Mouse (Mus musculus) layer of hippocampus, postnatal 14 days (tissue): Measurements from ENCODE around the gene Wdr13. TPM values are rescaled to one million over a fixed set of nuclear protein-coding genes. Genes with fewer than 3 reads are reported as not detected.

Source experiments
- DNase-seq, 2 experiments: peaks; one replicate each; pipeline ENCODE4 v3.0.0; 2021 to 2022; ENCODE audit warnings: low spot score in 2 of 2, mixed read lengths in 1 of 2
- long read RNA-seq, 2 experiments: library from polyadenylated mRNA; stranded (forward); transcript quantifications; one replicate each; pipeline ENCODE4 v2.0.0; 2021
- total RNA-seq, 2 experiments: library from RNA; stranded (reverse); gene quantifications; 2 replicates each; pipeline ENCODE4 v1.2.3; 2021

Gene Wdr13
- 100 to 1,000 TPM; 214 to 218 TPM for total RNA-seq
- long read RNA-seq, experiment 1, full-length matches to known transcripts, result 44 of 91 reads
- long read RNA-seq, experiment 1, partial matches to known transcripts, result 15 of 91 reads
- long read RNA-seq, experiment 1, other reads (novel, unspliced or antisense), result 32 of 91 reads
- long read RNA-seq, experiment 2, full-length matches to known transcripts, result 7 of 32 reads
- long read RNA-seq, experiment 2, partial matches to known transcripts, result 1 of 32 reads
- long read RNA-seq, experiment 2, other reads (novel, unspliced or antisense), result 24 of 32 reads

DNA sequence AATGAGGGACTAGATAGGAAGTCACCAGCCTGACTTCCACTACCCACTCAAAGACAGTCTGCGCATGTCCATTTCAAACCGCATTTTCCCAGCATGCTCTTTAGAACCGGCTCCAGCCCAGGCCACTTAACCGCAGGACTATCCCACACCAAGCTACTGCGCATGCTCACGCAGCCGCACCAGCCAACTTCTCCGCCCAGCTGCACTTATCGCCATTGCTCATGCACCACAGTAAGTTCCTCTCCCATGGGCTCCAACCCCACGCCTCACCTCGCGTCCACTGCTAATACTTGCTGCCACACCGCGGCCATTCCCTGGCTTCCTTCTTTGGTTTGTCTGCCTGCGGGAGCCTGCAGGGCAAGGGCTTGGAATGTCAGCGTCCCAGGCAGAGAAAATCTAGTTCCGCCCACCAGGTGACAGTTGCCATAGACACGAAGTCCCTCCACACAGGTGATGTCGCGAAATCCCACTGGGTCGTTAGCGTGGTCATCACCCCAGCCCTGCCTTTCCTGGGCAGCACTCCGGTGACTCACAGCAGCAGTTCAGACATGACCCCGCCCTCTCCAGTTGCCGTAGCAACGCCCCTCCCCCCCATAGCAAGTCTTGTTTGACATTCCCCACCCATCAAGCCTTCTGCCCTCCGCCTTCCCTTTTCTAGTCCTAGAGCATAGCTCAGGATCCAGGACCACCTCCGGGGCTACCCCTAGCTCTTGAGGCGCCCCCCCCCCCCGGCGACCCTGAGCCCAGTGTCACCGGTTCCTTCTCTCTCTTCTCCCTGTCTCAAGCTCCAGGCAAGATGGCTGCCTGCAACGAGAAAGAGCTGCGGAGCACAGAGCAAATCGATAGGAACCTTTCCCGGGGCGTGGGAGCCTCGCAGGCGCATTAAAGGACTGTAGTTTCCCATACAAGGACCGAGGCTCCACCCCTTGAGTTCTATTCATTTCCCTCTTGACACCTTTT is at the start of gene Wdr13:
TSS of gene Wdr13 (minus strand) at position 876 of the 960 bp plus-strand sequence.
- DNase-seq, result peak; percentile 79 to 92

- no peak for DNase-seq
Measured at GRCm38 (mm10) chrX:8179646-8180045, 47.0 kb upstream of the Wdr13 start.

- no peak for DNase-seq
Measured at GRCm38 (mm10) chrX:8178871-8179270, 46.2 kb upstream of the Wdr13 start.

DNA sequence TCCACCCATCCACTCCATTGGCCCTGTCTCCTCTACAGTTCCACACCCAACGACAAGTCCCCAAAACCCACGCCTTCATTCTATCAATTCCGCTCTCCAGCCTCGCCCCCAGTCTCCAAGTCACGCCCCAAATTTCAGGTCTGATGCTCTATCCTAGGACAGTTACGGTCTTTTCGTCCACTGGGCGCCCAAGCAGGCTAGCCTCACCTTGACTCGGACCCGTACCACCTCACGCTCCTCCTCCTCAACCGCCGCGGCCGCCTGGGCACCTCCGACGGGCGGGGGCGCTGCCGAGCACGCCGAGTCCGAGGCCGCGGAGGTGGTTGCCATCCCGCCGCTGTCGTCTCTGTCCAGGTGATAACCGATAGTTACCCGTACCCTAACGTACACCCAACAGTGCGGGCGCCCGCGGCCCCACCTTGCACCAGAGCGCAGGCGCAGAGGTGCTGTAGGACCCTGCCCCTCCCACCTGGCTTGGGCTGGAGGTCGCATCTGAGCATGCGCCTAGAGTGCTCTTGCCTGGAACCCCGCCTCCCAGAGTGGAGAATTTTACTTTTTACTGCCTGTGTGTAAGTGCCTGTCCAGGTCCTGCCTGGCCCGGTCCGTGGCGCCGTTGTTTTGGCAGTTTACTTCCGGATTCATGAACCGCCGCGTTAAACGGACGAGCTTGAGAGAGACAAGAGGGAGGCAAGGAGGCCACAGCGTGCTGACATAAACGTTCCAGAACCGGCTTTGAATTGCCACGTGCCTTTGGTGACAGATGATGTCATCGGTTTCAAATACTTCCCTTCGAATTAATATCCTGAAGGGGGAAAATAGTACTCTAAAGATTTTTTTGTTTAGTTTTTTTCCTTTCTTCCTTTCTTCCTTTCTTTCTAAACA is 43.1 kb upstream of the Wdr13 start, which contains the start of gene Tbc1d25:
TSS of gene Tbc1d25 (minus strand) at position 678 of the 882 bp plus-strand sequence.
- DNase-seq, result peak; percentile 81 to 88

GRCm38 (mm10) chrX:8175169-8175503 is 42.4 kb upstream of the Wdr13 start:
- DNase-seq, result no peak

GRCm38 (mm10) chrX:8167716-8168647 is 35.3 kb upstream of the Wdr13 start:
- DNase-seq, result no peak

- DNase-seq, result no peak
Measured at GRCm38 (mm10) chrX:8164471-8164870, 31.8 kb upstream of the Wdr13 start.

DNA sequence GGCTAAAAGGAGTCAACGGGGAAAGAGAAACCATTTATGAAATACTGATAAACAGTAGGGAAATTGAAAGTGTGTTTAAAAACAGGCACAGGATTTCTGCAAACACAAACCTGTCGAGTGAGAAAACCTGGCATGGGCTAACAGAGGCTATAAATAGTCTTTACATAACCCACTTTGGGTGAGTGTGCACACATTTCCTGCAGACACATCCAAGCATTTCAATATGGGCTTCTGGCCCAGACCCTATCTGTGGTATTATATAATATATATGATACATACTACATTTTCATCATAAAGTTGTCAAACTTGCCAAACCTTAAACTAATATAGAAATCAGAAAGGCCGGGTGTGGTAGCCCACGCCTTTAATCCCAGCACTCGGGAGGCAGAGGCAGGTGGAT is 30.4 kb upstream of the Wdr13 start:
- DNase-seq, result no peak

DNA sequence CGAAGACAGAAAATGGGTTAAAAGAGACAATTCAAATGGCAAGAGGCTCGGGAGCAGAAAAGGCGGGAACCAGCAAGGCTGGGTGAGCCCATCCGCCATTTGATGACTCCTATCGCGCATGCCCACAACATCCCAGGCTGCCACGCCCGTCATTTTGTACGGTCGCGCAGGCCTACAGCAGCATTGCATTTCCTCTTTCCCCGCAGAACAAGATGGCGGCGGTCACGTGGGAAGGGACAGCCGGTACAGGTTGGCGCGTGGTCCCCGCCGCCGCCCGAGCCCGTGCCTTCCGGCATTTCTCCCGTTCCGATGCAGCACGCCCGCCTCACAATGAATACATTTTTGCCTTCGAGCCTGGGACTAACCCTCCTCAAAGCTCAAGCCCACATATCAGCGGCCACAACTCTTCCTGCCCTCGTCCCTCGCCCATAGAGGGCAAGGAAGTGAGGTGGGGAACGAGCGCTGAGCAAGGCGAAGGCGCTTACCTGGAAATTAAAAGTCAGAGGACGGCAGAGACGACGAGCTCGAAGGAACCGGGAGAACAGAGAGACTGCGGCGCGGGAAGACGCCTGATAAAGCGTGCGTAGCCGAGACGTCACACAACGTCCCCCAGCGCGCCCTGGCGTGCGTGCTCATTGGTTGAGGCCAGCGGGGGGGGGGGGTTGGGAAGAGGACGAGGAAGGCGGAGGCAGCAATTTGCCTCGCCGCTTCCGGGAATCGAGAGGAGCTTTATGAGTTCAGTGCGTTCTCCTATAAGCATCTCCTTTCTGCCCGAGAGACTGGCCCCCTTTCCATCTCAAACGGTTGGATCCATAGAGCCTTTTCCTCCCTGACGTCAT is 12.7 kb upstream of the Wdr13 start, which contains the start of gene Rbm3:
TSS of gene Rbm3 (minus strand) at position 728 of the 839 bp plus-strand sequence.
- peak; percentile 70 to 89 for DNase-seq

GRCm38 (mm10) chrX:8143750-8144149 is 11.1 kb upstream of the Wdr13 start:
- DNase-seq, result no peak

DNA sequence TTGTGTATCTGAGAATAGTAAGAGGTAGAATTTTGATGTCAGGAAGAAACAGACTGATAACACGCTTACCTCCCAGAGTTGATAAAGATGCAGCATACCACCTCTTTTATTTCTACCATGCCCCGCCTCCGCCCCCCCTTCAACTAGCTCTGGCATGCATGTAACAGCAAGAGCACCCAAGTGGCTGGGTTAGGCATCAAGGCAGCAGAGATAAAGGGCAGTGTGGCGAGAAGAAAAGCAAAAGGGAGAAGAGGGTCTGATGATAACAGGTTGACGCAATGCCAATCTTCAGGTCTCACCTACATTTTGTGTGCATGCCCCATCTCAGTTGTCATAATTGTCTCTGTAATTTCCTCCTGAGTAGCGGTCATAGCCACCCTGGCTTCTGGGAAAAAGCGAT is 10.3 kb upstream of the Wdr13 start:
- DNase-seq, result no peak

DNA sequence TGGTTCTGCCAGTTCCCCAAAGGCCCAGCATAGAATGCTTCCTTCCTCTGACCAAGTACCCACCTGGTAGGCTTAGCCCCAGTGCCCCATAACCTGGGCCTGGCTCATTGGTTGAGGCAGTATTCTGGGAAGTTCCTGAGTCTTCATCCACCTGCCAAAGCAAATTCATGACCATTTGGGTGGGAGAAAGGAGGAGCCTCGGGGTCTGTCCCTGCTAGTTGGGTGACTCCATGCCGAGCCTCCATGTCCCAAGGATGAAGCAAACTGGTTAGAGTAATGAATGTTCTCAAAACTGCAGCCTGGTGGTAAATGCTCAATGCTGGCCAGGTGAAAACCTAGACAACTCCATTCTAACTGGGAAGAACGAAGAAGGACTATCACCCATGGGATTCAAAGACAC is 8.4 kb upstream of the Wdr13 start:
- DNase-seq, result no peak

DNA sequence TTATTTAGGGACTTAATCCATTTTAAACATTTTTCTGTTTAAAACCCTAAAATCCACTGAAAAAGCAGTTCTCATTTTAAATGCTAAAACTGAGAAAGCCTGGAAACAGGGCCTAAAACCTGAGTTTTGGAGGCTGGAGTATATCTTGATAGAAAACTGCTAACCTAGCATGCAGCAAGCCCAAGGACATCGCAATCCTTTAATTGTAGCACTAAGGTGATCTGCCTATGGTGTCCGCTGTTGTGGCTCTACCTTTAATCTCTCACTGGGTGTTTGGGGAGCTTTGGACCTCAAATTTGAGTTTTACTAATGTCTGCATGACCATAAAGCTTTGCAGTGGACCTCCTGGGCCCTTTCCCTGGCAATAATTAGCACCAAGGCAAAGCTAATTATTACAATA is 7.8 kb upstream of the Wdr13 start:
- no peak for DNase-seq

- no peak for DNase-seq
Measured at GRCm38 (mm10) chrX:8139480-8139879, 6.8 kb upstream of the Wdr13 start.

- no peak for DNase-seq
Measured at GRCm38 (mm10) chrX:8135886-8136285, 3.2 kb upstream of the Wdr13 start.

GRCm38 (mm10) chrX:8131393-8131792 is 1.3 kb downstream of the Wdr13 start:
- DNase-seq, result no peak

DNA sequence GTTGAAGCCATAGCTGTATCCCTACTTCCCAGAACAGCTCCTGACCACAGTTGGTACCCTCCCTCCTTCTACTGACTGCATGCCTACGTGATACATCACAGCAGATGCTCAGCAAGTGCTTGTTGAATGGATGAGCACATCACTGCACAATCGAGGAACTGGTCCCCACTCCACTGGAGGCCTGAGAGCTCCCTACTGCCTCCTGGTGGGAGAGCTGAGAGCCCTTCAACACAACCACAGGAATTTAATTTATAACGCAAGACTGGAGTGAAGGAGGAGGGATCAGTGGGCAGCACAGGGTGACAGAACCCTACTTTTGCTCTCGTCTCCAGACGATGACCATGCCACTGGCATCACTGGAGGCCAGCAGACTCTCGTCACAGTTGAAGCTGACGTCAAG is 7.5 kb downstream of the Wdr13 start:
- DNase-seq, result no peak

- DNase-seq, result no peak
Measured at GRCm38 (mm10) chrX:8123821-8124470, 8.7 kb downstream of the Wdr13 start.

- no peak for DNase-seq
Measured at GRCm38 (mm10) chrX:8117264-8117663, 15.4 kb downstream of the Wdr13 start.
